Mouse (Mus musculus) left cerebral cortex, adult 18-20 months (tissue): ENCODE data around the gene Cyp2t4. TPM values are rescaled to one million over a fixed set of nuclear protein-coding genes. Genes with fewer than 3 reads are reported as not detected.
A peak's percentile ranks its signal among the peaks of the same experiment; 100 is the strongest.

ENCODE experiments used
- DNase-seq, 2 experiments: peaks; one replicate each; pipeline ENCODE4 v3.0.0; 2021 to 2022; ENCODE audit warnings: low spot score in 2 of 2, mixed read lengths in 1 of 2
- microRNA-seq, 2 experiments: library from miRNA; unstranded; fragments of <30 nt; microRNA quantifications; one replicate each; pipeline ENCODE4 v1.2.0; 2021
- total RNA-seq, 2 experiments: library from RNA; stranded (reverse); gene quantifications; 2 replicates each; pipeline ENCODE4 v1.2.3; 2021

Gene Cyp2t4
- total RNA-seq, 2 experiments from 2014 or later = not detected

DNA sequence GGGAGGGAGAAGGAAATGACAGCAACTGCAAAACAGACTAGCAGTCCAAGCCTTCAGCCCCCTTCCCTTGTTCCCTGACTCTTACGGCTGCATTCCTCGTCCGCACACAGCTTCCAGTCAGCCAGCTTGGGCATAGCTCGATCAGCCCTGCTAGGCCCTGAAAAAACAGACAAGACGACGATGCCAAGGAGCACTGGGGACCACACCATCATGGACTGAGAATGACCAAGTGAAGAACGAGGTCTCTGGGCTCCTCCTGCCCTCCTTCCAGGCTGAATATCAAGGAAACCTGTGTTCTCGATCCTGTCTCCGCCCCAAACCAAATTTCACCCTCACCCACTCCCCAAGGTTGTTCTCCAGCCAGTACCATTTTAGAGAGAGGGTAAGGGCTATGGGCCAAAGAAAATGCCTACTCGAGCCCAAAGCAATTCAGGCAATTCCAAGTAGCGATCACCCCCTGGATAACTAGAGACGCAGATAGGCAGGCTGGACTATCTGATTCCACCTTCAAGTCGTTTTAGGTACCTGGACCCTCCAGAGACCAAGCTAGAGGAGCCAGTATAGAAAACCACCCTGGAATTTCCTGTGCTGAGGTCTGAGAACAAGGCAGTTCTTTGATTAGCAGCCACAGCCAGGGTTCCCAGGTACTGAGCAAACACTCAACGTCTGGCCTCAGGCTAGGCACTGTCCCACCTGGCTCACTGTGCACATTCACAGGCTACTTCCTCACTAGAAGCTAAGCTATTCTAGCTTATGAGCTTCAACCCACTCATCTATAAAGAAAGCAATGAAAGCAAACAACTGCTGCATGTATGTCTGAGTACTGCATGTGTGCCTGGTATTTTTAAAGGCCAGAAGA, 27.6 kb downstream of the Cyp2t4 start, which contains the start of the genes Gm21983 and Mia:
Gene Gm21983, minus strand, starts transcription at position 250 of the 859 bp plus-strand sequence.
Gene Mia, minus strand, starts transcription at position 321 of the 859 bp plus-strand sequence.
- no peak for DNase-seq

DNA sequence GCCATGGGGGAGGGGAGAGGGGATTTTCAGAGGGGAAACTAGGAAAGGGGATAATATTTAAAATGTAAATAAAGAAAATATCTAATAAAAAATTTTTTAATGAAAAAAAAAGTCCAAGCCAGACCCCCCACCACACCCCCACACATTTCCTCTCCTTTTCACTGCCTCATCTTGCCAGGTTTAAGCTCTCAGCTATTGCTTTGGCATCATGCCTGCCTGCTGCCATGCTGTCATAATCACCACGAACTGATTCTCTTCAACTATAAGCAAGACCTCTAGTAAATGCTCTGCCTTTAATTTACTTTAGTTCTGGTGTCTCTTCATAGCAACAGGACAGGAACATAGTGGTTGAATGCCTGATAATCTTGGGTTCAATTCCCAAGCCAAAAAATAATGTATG, 29.0 kb downstream of the Cyp2t4 start:
- DNase-seq = no peak

DNA sequence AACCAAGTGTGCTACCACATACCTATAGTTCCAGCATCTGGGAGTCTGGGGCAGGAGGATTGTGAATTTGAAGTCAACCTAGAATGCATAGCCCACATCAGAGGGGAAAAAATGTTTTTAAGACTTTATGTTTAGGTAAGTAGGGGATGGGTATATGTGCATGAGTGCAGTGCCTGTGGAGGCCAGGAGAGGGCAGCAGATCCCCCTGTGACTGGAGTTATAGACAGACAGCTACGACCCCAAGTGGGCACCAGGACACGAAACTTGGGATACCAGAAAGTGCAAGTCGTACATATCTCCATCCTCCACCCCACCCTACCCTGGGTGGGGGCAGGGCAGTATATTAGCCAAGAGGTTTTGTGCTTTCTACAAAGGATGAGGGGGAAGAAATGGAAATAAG, 31.4 kb downstream of the Cyp2t4 start:
- peak in 1 of 2 experiments; percentile 14 for DNase-seq

DNA sequence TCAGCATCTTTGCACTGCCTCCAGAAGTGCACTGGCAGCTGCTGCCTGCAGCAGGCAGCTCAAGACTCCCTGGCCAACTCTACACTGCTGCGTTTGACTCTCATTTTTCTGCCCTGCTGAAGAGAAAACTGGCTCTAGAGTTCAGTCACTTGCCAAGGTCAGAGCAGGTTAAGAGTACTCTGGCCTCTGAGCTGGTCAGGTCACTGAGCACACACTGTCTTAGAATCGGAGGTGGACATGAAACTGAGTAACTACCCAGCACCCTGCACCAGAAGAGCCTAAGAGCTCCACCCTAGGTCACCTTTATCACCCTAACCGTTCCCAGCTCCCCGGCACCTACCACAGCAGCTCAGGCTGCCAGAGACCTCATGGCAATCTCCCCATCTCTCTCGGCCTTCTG, 32.5 kb downstream of the Cyp2t4 start:
- DNase-seq = no peak

DNA sequence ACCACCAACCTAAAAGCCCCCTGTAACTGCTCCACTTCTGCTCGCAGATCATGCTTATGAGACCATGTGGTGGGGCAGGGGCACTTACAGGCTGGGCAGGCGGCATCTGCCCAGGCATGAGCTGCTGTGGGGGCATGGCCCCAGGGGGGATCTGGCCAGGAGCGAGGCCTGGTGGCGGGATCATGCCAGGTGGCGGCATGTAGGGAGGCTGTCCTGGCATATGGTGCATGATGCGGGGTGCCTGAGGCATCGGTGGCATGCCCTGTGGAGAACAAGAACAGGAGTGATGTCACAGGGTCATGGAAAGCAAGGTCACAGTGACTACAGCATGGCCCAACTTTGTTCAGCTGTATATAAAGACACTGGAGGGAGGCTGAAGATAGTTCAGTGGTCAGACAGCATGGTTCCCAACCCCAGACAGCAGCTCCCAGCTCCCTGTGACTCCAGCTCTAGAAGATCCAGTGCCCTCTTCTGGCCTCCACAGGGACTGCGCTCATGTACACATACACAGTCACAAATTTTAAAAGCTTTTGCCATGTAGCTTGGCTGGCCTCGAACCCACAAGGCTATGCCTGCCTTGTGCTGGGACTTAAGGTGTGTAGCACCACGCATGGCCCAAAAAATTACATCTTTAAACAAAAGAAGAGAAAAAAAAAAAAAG, 35.9 kb downstream of the Cyp2t4 start:
- no peak for DNase-seq

DNA sequence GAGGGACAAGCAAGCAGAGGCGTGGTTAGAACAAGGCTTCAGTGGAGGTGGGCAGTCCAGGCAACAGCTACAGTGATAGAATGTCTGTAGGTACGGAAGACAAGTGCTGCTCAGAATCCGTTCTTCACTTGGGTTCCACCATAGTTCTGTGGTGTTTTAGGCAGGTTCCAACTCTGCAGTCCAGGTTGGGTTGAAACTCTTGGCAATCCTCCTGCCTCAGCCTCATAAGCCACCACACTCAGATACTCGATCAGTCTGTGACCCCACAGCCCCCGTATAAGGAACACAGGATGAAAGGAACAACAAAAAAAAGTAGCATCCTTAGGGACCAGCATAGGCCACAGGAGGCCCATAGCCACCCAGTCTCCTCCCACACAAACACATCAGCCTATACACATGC, 38.9 kb downstream of the Cyp2t4 start:
- no peak for DNase-seq

DNA sequence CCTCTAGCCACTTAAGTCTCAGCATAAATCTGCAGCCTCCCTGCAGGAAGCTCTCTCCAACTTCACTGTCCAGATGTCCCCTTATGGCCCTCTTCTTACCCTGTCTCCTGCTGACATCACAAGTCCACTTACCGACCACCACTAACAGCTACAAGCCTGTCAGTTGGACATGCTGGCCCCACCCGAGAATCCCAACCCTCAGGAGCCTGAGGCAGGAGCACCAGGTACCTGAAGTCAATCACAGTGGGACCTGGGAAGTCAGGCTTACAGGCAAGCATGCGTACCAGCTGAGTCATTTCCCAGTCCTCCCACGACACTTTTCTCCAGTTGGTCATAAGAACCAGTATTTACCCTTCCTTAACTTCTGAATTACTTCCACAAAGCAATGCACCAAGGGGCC, 40.2 kb downstream of the Cyp2t4 start:
- no peak for DNase-seq

DNA sequence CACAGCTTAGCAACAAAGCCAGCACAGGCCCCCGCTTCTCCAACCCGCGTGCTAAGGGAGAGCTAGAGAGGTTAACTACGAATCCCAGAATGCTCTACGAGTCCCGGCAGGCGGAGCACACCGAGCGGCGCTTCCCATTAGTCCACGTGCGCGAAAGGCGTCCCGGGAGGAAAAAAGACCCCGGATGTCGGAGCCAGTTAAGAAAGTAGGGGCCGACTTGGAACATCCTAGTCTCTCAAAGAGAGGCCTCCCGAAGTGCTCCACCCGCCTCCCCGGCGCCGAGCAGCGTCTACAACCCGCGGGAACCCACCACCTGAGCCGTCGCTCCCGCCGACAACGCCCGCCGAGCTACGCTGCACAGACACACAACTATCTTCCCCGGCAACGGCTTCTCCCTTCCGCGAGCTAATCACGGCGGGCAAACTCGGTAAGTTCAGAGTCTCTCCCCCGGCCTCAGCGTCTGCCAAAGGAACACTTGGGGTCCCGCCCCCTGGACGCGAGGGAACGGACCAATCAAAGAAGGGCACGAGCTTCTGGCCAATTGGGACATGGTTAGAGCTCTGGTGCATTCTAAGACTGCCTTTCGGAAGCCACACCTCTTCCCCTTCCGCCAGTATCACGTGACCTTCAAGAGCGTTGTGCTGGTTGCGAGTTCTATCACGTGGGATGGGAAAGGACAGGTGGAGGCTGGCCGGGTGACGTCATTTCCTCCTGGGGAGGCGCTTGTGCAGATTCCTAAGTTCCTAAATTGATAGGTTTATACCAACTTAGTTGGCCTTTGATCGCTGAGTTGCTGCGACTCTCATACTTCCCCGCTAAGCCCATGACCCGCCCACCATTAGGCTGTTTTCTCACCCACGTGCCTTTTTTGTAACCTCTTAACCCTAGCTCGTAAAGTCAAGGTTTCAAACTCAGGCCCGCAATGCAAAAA, 42.4 kb downstream of the Cyp2t4 start, which contains the start of the genes BC024978 and Snrpa:
Gene BC024978, plus strand, starts transcription at position 101 of the 931 bp plus-strand sequence.
Gene Snrpa, minus strand, starts transcription at position 591 of the 931 bp plus-strand sequence.
- peak; percentile 96 to 97 for DNase-seq

DNA sequence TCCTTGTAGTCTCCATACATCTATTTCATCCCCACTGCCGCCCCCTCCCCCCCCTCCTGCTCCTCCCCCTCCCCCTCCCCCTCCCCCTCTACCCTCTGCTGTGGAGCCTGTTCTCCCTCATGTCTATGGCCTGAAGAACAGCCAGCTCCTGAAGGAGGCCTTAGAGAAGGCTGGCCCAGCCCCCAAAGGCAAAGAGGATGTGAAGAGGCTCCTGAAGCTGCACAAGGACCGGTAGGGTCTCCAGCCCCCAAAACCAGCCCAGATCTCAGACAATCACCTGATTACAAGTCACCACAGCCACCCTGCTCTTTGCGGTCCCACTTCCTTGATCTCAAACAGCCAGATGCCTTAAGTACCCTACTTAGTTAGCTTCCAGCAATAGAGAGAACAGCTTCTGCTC, 43.6 kb downstream of the Cyp2t4 start:
- DNase-seq = no peak

DNA sequence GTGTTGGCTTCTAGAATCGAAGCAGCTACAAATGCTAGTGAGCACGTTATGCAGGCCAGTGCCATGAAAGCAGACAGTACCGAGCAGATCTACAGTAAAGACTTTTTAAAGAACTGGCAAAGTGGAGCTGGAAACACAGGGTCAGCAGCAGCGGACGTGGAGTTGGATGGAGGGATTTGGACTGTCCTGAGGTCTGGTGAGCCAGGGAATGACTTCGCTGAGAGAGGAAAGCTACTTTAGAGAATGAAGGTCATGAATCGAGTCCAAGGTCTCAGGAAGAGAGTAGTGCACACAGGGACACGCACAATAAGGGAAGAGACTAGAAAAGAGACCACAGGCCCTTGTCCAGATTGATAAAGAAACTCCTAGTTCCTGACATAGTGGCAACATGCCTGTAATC, 44.1 kb downstream of the Cyp2t4 start:
- no peak for DNase-seq

DNA sequence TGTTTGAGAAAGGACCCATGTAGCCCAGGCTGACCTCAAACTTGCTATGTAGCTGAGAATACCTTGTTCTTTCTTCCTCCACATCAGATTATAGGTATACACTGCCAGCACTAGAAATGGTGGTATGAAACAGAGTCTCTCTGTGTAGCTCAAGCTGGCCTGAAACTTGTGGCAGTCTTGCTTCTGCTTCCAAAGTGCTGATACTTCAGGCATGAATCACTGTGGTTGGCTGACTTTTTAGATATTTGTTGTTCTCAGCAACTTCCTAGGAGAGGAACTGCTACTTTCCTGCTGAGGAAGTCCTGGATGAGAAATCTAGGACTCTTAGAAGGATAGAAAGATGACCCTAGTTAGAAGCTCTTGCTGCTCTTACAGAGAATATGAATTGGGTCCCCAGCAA, 44.8 kb downstream of the Cyp2t4 start:
- DNase-seq = no peak

DNA sequence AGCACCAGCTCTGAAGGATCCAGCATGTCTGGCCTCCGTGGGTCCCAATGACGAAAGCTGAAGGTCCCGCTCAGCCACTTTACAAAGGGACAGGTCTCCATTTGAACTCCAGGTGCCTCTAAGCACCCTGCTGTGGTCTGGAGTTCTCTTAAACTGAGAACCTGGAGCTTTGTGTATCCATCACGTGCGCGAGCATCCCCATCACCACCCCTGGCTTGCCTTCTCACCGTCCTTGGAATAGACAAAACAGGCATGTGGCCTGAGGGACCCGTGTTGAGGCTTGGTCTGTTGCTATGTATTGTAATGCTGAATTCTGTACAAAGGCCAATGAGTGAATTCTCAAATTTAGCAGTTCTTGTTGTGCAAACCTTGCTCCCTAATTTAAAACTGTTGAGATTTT, 45.3 kb downstream of the Cyp2t4 start:
- no peak for DNase-seq

DNA sequence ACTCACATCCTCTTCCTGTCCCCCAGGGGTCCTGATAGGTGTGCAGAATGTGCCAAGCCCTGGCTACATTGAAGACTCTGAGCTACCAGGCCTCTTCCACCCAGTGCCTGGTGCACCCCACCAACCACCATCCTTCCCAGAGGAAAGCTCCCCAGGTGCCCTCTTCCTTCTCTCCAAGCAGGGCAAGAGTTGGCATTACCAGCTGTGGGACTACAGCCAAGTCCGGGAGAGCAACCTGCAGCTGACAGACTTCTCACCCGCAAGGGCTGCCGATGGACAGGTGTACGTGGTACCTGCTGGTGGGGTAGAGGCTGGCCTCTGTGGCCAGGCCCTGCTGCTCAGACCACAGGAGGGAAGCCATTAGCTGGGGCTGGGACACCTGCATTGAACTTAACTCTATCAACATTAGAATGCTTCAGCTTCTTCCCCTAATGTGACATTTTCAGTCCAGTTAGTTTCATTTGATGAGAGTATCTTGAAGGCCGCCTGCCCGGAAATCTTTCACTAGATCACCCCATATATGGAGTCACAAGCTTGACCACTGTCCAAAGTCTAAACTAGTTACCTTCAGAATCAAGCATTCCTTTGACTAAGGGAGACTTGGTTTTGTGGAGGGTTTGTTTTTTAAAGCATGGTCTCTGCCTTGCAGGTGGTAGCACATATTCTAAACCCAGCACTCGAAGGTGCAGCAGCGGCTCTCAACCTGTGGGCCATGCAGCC, 50.4 kb downstream of the Cyp2t4 start:
- no peak for DNase-seq

Small RNA genes lying within 50 kb of the gene (microRNA-seq; reads per million reads assigned to microRNA genes)
- gene Mir1191 = 0 reads per million in 2 experiments
- gene Mir3101 = 0 to 0.25 reads per million in 2 experiments

Other genes with a start within 250 kb of the Cyp2t4 start
- gene Cyp2a22, start 214.3 kb upstream of the Cyp2t4 start, total RNA-seq = not detected
- not detected for gene Cyp2a12, start 124.6 kb upstream of the Cyp2t4 start, total RNA-seq
- gene Cyp2f2, start 33.8 kb upstream of the Cyp2t4 start, total RNA-seq = not detected
- 100 to 1,000 TPM; 101 to 115 TPM for gene Egln2, start 13.1 kb downstream of the Cyp2t4 start, total RNA-seq
- gene Rab4b, start 25.2 kb downstream of the Cyp2t4 start, total RNA-seq = 10 to 100 TPM; 93.0 to 99.8 TPM
- gene Gm21983, start 27.4 kb downstream of the Cyp2t4 start, total RNA-seq = not detected
- 1 to 10 TPM in 1 of 2 experiments, under 1 TPM in 1; 0.70 to 1.4 TPM for gene Mia, start 27.4 kb downstream of the Cyp2t4 start, total RNA-seq
- gene BC024978, start 42.1 kb downstream of the Cyp2t4 start, total RNA-seq = 10 to 100 TPM; 19.7 to 22.7 TPM
- 10 to 100 TPM; 75.9 to 85.9 TPM for gene Snrpa, start 42.6 kb downstream of the Cyp2t4 start, total RNA-seq
- 10 to 100 TPM; 11.3 to 11.7 TPM for gene Itpkc, start 74.9 kb downstream of the Cyp2t4 start, total RNA-seq
- gene Coq8b, start 79.3 kb downstream of the Cyp2t4 start, total RNA-seq = 10 to 100 TPM; 33.6 to 39.6 TPM
- 100 to 1,000 TPM; 108 to 128 TPM for gene Numbl, start 104.7 kb downstream of the Cyp2t4 start, total RNA-seq
- gene Ltbp4, start 184.0 kb downstream of the Cyp2t4 start, total RNA-seq = 10 to 100 TPM; 42.2 to 46.6 TPM
- 10 to 100 TPM; 27.9 to 33.2 TPM for gene Shkbp1, start 202.3 kb downstream of the Cyp2t4 start, total RNA-seq
- gene Gm20479, start 203.7 kb downstream of the Cyp2t4 start, total RNA-seq = not detected